Mouse (Mus musculus) limb, embryonic 14.5 days (tissue): Measurements from ENCODE around the gene Adgrg6. TPM values are rescaled to one million over a fixed set of nuclear protein-coding genes. Genes with fewer than 3 reads are reported as not detected.

Source experiments
- ATAC-seq: fragments of 200-750 bp; cut with Nextera tagmentation; 2 replicates; pipeline ENCODE4 v1.8.0; 2017; ENCODE audit warnings: low read depth, moderate number of reproducible peaks, moderate TSS enrichment; ENCODE audit not compliant: low FRiP score
- DNase-seq: peaks from one replicate; pipeline ENCODE4 v3.0.0-alpha.2; 2015; ENCODE audit warnings: low spot score
- H3K27ac ChIP-seq: fragments of 300-500 bp; sonication (generic); replicated peaks from 2 replicates; pipeline ENCODE4 v1.5.1; 2014; ENCODE audit warnings: low read depth, mild to moderate bottlenecking, low read length, moderate library complexity, mixed read lengths
- H3K27me3 ChIP-seq: fragments of 300-500 bp; sonication (generic); 2 replicates; pipeline ENCODE4 v1.6.1; 2014; ENCODE audit warnings: low read length, mixed read lengths; ENCODE audit not compliant: control insufficient read depth, insufficient read depth
- H3K36me3 ChIP-seq: fragments of 300-500 bp; sonication (generic); 2 replicates; pipeline ENCODE4 v1.6.1; 2014; ENCODE audit warnings: mild to moderate bottlenecking, low read length, moderate library complexity, mixed read lengths; ENCODE audit not compliant: control insufficient read depth, insufficient read depth
- H3K4me1 ChIP-seq: fragments of 300-500 bp; sonication (generic); 2 replicates; pipeline ENCODE4 v1.6.1; 2014; ENCODE audit warnings: antibody characterized with exemption, low read length, mixed read lengths; ENCODE audit not compliant: control insufficient read depth, insufficient read depth
- H3K4me2 ChIP-seq: fragments of 300-500 bp; sonication (generic); replicated peaks from 2 replicates; pipeline ENCODE4 v1.6.1; 2014; ENCODE audit warnings: low read depth, mild to moderate bottlenecking, low read length, moderate library complexity; ENCODE audit not compliant: severe bottlenecking
- H3K4me3 ChIP-seq: fragments of 300-500 bp; sonication (generic); replicated peaks from 2 replicates; pipeline ENCODE4 v1.5.1; 2014; ENCODE audit warnings: low read length
- H3K9ac ChIP-seq: fragments of 300-500 bp; sonication (generic); 2 replicates; pipeline ENCODE4 v1.6.1; 2014; ENCODE audit warnings: mild to moderate bottlenecking, low read depth, low read length, moderate library complexity; ENCODE audit not compliant: severe bottlenecking
- H3K9me3 ChIP-seq: fragments of 300-500 bp; sonication (generic); 2 replicates; pipeline ENCODE4 v1.6.1; 2016; ENCODE audit warnings: low read length; ENCODE audit not compliant: control insufficient read depth
- POLR2A ChIP-seq: fragments of 200-500 bp; IDR thresholded peaks from 2 replicates; pipeline ENCODE4 v1.8.0; 2012; ENCODE audit warnings: inconsistent platforms, mild to moderate bottlenecking, moderate library complexity, borderline replicate concordance; ENCODE audit not compliant: insufficient read depth, insufficient read length; ENCODE audit errors: extremely low read depth
- WGBS: fragments of 180-500 bp; shearing (Covaris S2); extraction: QIAGEN DNeasy Blood & Tissue Kit; methylation state at CpG from one replicate; pipeline ENCODE4 v1.1.7; 2014; 5-methylcytosine and 5-hydroxymethylcytosine counted together
- polyA plus RNA-seq, 2 experiments: library from polyadenylated mRNA; depleted of rRNA in 1 of 2; stranded (reverse) in 1 of 2; unstranded in 1 of 2; fragments of >200 nt; fragmentation: Nextera tagmentation in 1 of 2; extraction: Ambion mirVana in 1 of 2; gene quantifications; 2 replicates each; pipeline versions ENCODE4 v1.2.1 to v1.2.3; 2012 to 2014

The Adgrg6 gene
- polyA plus RNA-seq, 2 experiments: 10.0 to 11.8 TPM

DNA sequence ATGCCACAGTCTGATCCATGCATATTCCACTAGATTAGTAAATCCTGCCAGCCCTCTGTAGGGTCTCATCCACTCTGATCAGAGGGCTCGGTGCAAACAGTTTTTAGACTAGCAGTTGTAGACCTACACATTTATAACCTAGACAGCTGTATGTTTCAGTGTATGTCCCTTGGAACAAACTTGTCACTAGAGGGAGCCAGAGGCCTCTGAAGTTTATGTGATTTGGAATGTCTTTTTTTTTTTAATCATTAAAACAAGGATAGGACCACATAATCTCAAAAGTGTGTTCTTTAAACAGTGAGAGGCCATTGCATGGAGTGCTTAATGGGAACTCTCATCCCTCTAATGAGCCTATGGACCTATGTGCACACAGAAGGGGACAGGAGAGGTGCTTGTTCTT, 141.4 kb downstream of the Adgrg6 start:
- H3K4me1 ChIP-seq: no peaks in the 10 kb centered on the region
- ATAC-seq: no peak
- peaks cover 18% of the 10 kb centered on the region for H3K9me3 ChIP-seq
- no peak overlapping the region for H3K4me3 ChIP-seq
- no peak for TF ChIP-seq POLR2A
- H3K27ac ChIP-seq: no peak overlapping the region
- DNase-seq: peak; percentile 52
- H3K36me3 ChIP-seq: no peaks in the 10 kb centered on the region; the same call in 1 of the 2 replicates
- H3K4me2 ChIP-seq: no peak overlapping the region
- H3K9ac ChIP-seq: no peak overlapping the region
- WGBS: 75% methylated on average over 1 of the region's 1 CpGs
- H3K27me3 ChIP-seq: no peaks in the 10 kb centered on the region

DNA sequence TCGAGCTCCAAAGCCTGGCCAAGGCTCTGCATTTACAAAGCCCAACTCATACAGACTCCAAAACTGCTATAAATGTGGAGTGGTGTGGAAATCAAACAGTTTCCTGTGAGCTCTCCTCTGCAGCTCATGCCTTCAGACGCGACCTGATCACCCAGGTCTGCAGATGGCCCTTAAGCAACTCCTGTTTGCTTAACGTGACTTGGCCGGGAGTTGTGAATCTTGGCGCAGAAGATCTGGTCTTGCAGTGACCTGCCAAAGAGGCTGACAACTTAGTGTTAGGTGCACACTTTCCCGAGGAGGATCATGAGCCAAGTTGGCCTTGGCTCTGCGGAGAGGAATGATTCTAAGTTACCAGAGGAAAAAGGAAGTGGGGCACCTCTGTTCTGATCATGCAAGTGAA, 143.7 kb downstream of the Adgrg6 start:
- peaks cover 5% of the 10 kb centered on the region for H3K9me3 ChIP-seq
- no peaks in the 10 kb centered on the region for H3K36me3 ChIP-seq
- TF ChIP-seq POLR2A: no peak
- H3K27me3 ChIP-seq: no peaks in the 10 kb centered on the region
- WGBS: 64% methylated on average over 8 of the region's 8 CpGs
- H3K9ac ChIP-seq: no peak overlapping the region
- DNase-seq (peak; percentile 9), ATAC-seq (no peak)
- no peak overlapping the region for H3K4me3 ChIP-seq
- no peak overlapping the region for H3K4me2 ChIP-seq
- H3K4me1 ChIP-seq: no peaks in the 10 kb centered on the region
- no peak overlapping the region for H3K27ac ChIP-seq

- no peaks in the 10 kb centered on the region for H3K36me3 ChIP-seq
- H3K4me3 ChIP-seq: no peak overlapping the region
- TF ChIP-seq POLR2A: no peak
- DNase-seq (peak; percentile 88), ATAC-seq (peak; percentile 74)
- H3K9ac ChIP-seq: no peak overlapping the region
- H3K27ac ChIP-seq: no peak overlapping the region
- no peaks in the 10 kb centered on the region for H3K9me3 ChIP-seq
- H3K4me2 ChIP-seq: no peak overlapping the region
- H3K4me1 ChIP-seq: no peaks in the 10 kb centered on the region
- WGBS: 10% methylated on average over 11 of the region's 11 CpGs
- H3K27me3 ChIP-seq: no peaks in the 10 kb centered on the region
Measured at GRCm38 (mm10) chr10:14391025-14391639, 154.3 kb downstream of the Adgrg6 start.

- TF ChIP-seq POLR2A: no peak
- no peak overlapping the region for H3K4me3 ChIP-seq
- no peaks in the 10 kb centered on the region for H3K36me3 ChIP-seq
- H3K27ac ChIP-seq: no peak overlapping the region
- H3K4me1 ChIP-seq: no peaks in the 10 kb centered on the region
- no peak overlapping the region for H3K4me2 ChIP-seq
- 80% methylated on average over 5 of the region's 5 CpGs for WGBS
- H3K27me3 ChIP-seq: no peaks in the 10 kb centered on the region
- no peak overlapping the region for H3K9ac ChIP-seq
- ATAC-seq (no peak), DNase-seq (no peak)
- no peaks in the 10 kb centered on the region for H3K9me3 ChIP-seq
Measured at GRCm38 (mm10) chr10:14385574-14385973, 159.9 kb downstream of the Adgrg6 start.

GRCm38 (mm10) chr10:14365065-14365589, 180.3 kb downstream of the Adgrg6 start:
- ATAC-seq (no peak), DNase-seq (peak; percentile 38)
- no peaks in the 10 kb centered on the region for H3K9me3 ChIP-seq
- H3K27me3 ChIP-seq: no peaks in the 10 kb centered on the region
- H3K4me3 ChIP-seq: no peak overlapping the region
- no peak overlapping the region for H3K4me2 ChIP-seq
- H3K9ac ChIP-seq: no peak overlapping the region
- no peak overlapping the region for H3K27ac ChIP-seq
- WGBS: 64% methylated on average over 1 of the region's 1 CpGs
- TF ChIP-seq POLR2A: no peak
- no peaks in the 10 kb centered on the region for H3K4me1 ChIP-seq
- no peaks in the 10 kb centered on the region for H3K36me3 ChIP-seq
